Mouse (Mus musculus): Measurements from ENCODE around the gene Idua.

Gene Idua

GRCm38 (mm10) chr5:108726557-108727248 lies 66.6 kb downstream of the Idua start:
- DNase-seq (ENCODE audit: low spot score) = peak; percentile 71

- DNase-seq (ENCODE audit: low spot score) = no peak
Observed at GRCm38 (mm10) chr5:108727425-108727824, 67.3 kb downstream of the Idua start.

Measured in left cerebral cortex, adult 11 months (tissue).